Mouse (Mus musculus): ENCODE measurements around the gene Gm42688. TPM values are rescaled to one million over a fixed set of nuclear protein-coding genes. Genes with fewer than 3 reads are reported as not detected.

Gm42688 gene
- polyA plus RNA-seq, 1 experiment, result 10.3 TPM

DNA sequence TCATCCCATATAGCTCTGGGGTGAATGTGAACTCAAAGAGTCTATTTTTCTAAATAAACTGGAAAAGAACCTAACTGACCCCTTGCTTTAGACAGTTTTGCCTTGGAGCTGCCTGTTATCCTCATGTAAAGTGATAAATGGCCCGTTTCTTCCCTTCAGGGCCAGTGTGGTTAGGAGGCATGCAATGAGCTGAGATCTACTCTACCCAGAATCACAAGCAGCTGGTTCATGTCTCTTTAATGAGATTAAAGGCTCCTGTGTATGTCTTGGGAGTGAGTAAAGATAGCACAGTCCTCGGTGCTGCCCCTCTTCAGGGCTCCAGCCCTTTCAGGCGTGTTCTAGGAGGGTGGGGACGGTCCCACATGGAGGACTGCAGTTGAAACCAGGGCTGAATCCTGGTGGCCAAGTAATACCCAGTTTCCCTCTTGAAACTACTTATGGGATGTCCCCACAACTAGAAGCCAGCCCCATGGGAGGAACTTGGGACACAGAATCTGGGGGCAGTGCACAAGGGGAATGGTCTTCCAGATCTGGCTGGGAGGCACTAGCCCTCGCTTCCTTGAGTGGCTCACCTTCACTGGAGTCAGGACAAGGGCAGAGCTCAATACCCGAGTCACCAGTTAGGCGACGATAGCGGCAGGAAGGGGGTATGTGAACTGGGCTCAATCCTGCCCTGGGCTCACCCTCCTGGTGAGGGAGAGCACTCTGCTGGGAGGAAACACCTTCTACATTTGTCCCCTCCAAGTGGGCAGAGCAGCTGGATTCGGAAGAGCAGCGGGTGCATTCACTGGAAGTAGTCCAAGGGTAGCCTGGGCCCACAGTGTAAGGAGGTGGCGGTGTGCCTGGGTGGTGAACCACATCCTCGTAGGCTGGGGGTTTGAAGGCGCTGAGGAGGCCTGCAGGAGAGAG lies 17.7 kb downstream of the Gm42688 start:
- DNase-seq (ENCODE audit: low read depth), result no peak
- TF ChIP-seq POLR2A (IDR thresholded peaks at IDR 0.05; ENCODE audit: borderline replicate concordance, extremely low read depth, insufficient read depth, insufficient read length, poor library complexity, severe bottlenecking), result no peak

GRCm38 (mm10) chr6:83119734-83120051 lies 18.3 kb downstream of the Gm42688 start:
- TF ChIP-seq CTCF (IDR thresholded peaks at IDR 0.05; ENCODE audit: borderline replicate concordance, extremely low read depth, insufficient read depth, insufficient read length) (no peak), POLR2A (IDR thresholded peaks at IDR 0.05; ENCODE audit: borderline replicate concordance, extremely low read depth, insufficient read depth, insufficient read length, poor library complexity, severe bottlenecking) (no peak)
- DNase-seq (ENCODE audit: low read depth), result no peak

DNA sequence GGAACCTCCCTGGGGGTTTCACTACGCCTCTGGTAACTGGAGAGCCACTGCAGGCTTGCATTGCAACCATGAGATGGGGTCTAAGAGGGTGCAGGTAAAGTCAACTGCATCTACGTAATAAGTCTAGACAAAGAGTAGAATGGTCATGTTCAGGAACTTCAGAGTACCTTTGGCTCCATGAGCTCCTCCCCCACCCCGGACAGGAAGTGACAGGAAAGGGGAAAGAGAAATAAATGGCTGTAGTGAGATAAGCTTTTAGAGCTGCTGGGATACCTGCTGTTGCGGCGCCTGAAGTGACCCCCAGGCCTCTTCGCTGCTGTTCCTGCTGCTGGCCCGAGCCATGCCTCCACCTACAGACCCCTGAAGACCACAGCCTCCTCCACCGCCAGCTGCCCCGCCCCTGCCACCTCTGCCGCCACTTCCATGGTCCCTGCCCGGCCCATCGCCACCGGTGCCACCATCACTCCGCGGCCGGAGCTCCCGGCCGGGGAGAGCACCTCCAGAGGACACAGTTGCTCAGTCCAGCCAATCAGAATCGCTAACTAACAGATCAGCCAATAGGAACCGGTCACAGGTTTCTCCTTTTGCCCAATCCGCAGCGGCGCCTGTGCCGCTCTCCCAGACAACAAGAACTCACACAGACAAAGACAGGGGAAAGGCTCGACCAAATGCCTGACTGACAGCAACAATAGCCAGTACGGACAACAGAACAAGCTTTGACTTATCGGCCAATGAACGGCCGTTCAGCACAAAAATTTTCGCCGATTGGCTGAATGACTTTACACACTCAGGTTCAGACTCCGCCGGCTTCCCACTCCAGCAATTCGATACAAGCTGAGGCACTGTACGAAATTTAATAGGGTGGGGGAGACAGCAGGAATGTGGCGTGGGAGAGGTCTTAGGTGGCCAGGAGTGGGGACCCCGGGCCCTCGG lies 19.8 kb downstream of the Gm42688 start, which contains the start of gene Wbp1:
Wbp1 (minus strand) TSS at position 630 of the 933 bp plus-strand sequence.
- peak; percentile 100 for DNase-seq (ENCODE audit: low read depth)
- TF ChIP-seq POLR2A (IDR thresholded peaks at IDR 0.05; ENCODE audit: borderline replicate concordance, extremely low read depth, insufficient read depth, insufficient read length, poor library complexity, severe bottlenecking) (peak; percentile 92), CTCF (IDR thresholded peaks at IDR 0.05; ENCODE audit: borderline replicate concordance, extremely low read depth, insufficient read depth, insufficient read length) (0 out of 2 replicates have a peak, but pooled peaks have one; percentile 1)

GRCm38 (mm10) chr6:83121863-83122710 lies 20.7 kb downstream of the Gm42688 start:
- DNase-seq (ENCODE audit: low read depth), result peak; percentile 68
- TF ChIP-seq CTCF (IDR thresholded peaks at IDR 0.05; ENCODE audit: borderline replicate concordance, extremely low read depth, insufficient read depth, insufficient read length) (no peak), POLR2A (IDR thresholded peaks at IDR 0.05; ENCODE audit: borderline replicate concordance, extremely low read depth, insufficient read depth, insufficient read length, poor library complexity, severe bottlenecking) (no peak)

GRCm38 (mm10) chr6:83122961-83123360 lies 21.5 kb downstream of the Gm42688 start:
- no peak for DNase-seq (ENCODE audit: low read depth)
- TF ChIP-seq CTCF (IDR thresholded peaks at IDR 0.05; ENCODE audit: borderline replicate concordance, extremely low read depth, insufficient read depth, insufficient read length) (no peak), POLR2A (IDR thresholded peaks at IDR 0.05; ENCODE audit: borderline replicate concordance, extremely low read depth, insufficient read depth, insufficient read length, poor library complexity, severe bottlenecking) (no peak)

DNA sequence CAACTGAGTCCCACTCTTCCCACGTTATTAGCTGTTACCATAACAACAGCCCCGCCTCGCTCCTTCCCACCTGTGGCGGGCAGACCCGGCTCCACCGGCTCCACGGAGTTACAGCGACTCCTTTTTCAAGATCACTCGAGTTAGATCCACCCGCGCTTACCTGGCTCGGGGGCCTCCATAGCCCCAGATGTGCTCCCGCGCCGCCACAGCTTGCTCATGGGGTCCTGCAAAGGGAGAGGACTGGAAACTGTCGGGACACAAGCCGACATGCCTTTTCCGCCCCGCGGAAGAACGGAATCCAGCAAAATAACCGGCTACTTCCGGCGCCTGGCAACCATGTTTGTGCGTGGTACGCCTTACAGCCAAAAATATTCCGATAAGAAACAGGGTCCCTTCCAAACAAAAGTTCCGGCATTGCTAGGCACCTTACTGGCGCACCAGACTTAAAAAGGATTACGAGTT lies 23.5 kb downstream of the Gm42688 start:
- peak; percentile 98 for DNase-seq (ENCODE audit: low read depth)
- no peak for TF ChIP-seq CTCF (IDR thresholded peaks at IDR 0.05; ENCODE audit: borderline replicate concordance, extremely low read depth, insufficient read depth, insufficient read length)
- peak; percentile 35; the same call in 1 of the 2 replicates for TF ChIP-seq POLR2A (IDR thresholded peaks at IDR 0.05; ENCODE audit: borderline replicate concordance, extremely low read depth, insufficient read depth, insufficient read length, poor library complexity, severe bottlenecking)

DNA sequence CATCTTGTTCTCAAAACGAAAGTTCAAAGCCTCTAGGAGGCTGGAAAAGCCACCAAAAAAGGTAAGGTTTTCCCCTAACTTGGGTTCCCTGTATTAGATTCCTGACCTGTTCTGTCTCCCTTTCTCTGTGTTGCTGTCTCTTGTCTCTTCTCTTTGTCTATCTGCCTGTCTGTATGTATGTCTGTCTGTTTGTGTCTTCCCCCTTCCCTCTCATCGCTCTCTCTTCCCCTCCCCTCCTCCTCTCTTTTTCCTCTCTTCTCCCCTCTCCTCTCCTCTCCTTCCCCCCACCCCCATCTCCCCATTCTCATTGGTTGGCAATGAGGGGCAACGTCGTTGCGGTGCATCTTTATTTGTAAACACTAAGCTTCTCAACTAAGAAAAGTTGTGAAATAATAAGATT lies 23.9 kb downstream of the Gm42688 start, which contains the start of gene Ino80b:
Ino80b (minus strand) TSS at position 101 of the 400 bp plus-strand sequence.
- TF ChIP-seq CTCF (IDR thresholded peaks at IDR 0.05; ENCODE audit: borderline replicate concordance, extremely low read depth, insufficient read depth, insufficient read length) (no peak), POLR2A (IDR thresholded peaks at IDR 0.05; ENCODE audit: borderline replicate concordance, extremely low read depth, insufficient read depth, insufficient read length, poor library complexity, severe bottlenecking) (no peak)
- no peak for DNase-seq (ENCODE audit: low read depth)

GRCm38 (mm10) chr6:83127419-83127818 lies 26.0 kb downstream of the Gm42688 start:
- DNase-seq (ENCODE audit: low read depth), result no peak
- TF ChIP-seq CTCF (IDR thresholded peaks at IDR 0.05; ENCODE audit: borderline replicate concordance, extremely low read depth, insufficient read depth, insufficient read length) (peak; percentile 19; the same call in 1 of the 2 replicates), POLR2A (IDR thresholded peaks at IDR 0.05; ENCODE audit: borderline replicate concordance, extremely low read depth, insufficient read depth, insufficient read length, poor library complexity, severe bottlenecking) (no peak)

DNA sequence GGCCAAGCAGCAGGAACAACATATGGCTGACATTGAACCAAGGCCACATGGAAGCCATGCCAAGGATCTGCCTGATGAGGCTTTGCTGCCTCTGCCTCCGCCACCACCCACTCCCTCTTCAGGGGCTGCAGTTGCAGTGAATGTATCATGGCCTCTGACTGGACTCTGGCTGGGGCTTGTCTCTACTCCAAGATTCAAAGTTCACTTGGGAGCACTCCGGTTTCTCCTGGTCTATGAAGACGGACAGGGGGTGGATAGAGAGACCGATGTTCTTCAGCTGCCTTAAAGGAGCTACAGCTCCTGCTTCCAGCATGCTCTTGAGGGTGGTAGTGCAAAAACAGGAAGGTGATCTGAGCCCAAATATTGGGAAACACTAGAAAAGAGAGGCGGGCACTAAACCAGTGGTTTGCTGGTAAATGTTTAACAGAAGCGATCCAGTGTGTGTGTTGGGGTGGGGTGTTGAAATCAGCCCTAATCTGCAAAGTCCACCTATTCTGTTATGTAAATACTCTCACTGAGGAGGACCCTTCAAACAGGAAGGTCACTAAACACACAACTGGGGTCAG lies 30.1 kb downstream of the Gm42688 start:
- TF ChIP-seq POLR2A (IDR thresholded peaks at IDR 0.05; ENCODE audit: borderline replicate concordance, extremely low read depth, insufficient read depth, insufficient read length, poor library complexity, severe bottlenecking) (no peak), CTCF (IDR thresholded peaks at IDR 0.05; ENCODE audit: borderline replicate concordance, extremely low read depth, insufficient read depth, insufficient read length) (no peak)
- DNase-seq (ENCODE audit: low read depth), result no peak

Measured in brain, embryonic 14.5 days (tissue).